Mouse (Mus musculus) megakaryocyte, embryonic 14.5 days (primary cell): ENCODE results near the gene Etfbkmt. TPM values are rescaled to one million over a fixed set of nuclear protein-coding genes. Genes with fewer than 3 reads are reported as not detected.

Source experiments
- H3K27me3 ChIP-seq: replicated peaks from 2 replicates; pipeline ENCODE3; 2012; ENCODE audit warnings: inconsistent platforms
- H3K36me3 ChIP-seq: replicated peaks from 2 replicates; pipeline ENCODE3; 2012; ENCODE audit warnings: low read length, inconsistent platforms, mixed read lengths
- H3K4me1 ChIP-seq: 2 replicates; pipeline ENCODE4 v1.6.1; 2012; ENCODE audit warnings: inconsistent platforms
- H3K4me3 ChIP-seq: replicated peaks from 2 replicates; pipeline ENCODE3; 2012; ENCODE audit warnings: moderate library complexity, mild to moderate bottlenecking, inconsistent platforms
- H3K9me3 ChIP-seq: 2 replicates; pipeline ENCODE4 v1.6.1; 2012; ENCODE audit warnings: inconsistent platforms
- FLI1 ChIP-seq: IDR thresholded peaks from 2 replicates; pipeline ENCODE4 v1.6.1; 2012; ENCODE audit warnings: low read length, inconsistent platforms, mixed read lengths
- GATA1 ChIP-seq: IDR thresholded peaks from 3 replicates; pipeline ENCODE4 v1.6.1; 2012; ENCODE audit warnings: mixed read lengths, low read length, inconsistent platforms, borderline replicate concordance
- polyA plus RNA-seq: library from polyadenylated mRNA; stranded (reverse); fragments of >175 nt; gene quantifications from 2 replicates; pipeline ENCODE4 v1.2.3, GENCODE M21; 2012; ENCODE audit warnings: low replicate concordance; ENCODE audit not compliant: insufficient read depth

Etfbkmt gene
- polyA plus RNA-seq, 1 experiment = 0.64 TPM

DNA sequence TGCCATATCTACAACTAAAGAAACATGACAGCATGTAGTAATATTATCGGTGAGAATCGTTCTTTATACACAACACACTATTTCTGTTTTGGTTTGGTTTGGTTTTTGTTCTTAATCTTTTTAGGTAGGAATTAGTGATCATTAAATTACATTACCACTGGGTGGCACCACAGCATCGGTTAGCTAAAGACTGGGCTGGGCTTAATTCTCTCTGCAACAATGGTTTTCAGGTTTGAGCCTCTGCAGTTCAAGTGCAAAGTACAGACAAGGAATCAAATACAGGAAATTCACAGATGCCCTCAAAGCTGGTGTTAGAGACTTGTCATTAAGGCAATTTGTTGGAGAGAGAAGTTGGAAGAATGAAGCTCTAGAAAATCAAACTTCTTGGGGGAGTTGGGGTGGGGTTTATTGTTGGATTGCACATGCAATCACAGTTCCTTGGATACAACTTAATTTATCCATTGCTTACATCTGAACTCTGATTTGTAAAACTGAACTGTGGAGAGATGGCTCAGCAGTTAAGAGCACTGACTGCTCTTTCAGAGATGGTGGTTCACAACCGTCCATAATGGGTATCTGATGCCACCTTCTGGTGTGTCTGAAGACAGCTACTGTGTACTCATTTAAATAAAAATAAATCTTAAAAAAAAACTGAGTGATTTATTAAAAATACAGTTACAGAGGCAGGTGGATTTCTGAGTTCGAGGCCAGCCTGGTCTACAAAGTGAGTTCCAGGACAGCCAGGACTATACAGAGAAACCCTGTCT lies 7.2 kb upstream of the Etfbkmt start:
- H3K36me3 ChIP-seq = no peaks in the 10 kb centered on the region
- H3K27me3 ChIP-seq = no peaks in the 10 kb centered on the region
- no peak overlapping the region for H3K4me3 ChIP-seq
- H3K9me3 ChIP-seq = no peaks in the 10 kb centered on the region
- TF ChIP-seq FLI1 (no peak), GATA1 (no peak)
- peaks cover 40% of the 10 kb centered on the region for H3K4me1 ChIP-seq

DNA sequence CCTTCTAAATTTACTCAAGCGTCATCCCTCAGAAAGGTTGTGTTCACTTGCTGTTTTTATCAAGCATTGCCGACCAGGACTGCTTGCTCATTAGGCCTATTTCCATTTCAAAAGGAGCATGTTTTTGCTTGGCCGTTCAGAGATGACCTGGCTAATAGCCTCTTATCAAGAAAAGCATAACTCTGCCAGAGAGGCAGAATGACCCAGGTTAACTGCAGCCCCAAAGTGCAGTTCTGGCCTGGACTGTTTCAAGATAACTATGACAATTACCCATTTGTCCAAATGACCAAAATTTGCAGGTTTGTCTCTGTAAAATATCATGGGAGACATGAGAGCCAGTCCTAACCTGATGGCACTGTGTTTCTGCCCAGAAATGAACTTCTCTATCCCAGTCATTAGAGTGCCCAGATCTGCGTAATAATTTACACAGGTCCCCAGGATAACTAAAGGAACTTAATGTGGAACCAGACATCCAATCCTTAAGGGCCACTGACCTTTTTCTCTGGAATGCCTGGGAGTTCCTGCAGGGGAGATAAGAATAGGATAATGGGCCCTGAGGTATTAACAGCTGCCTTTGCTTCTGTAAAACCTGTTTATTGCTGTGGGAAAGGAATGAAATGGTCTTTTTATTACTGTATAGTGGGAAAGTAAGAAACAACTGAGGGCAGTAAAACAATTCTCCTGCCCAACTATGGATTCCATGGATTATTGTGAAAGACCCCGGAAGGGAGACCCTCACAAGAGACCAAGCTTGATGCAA lies 5.1 kb upstream of the Etfbkmt start:
- peaks cover 61% of the 10 kb centered on the region for H3K4me1 ChIP-seq
- peaks cover 8% of the 10 kb centered on the region for H3K36me3 ChIP-seq
- H3K9me3 ChIP-seq = peaks cover 4% of the 10 kb centered on the region; the same call in 1 of the 2 replicates
- TF ChIP-seq FLI1 (no peak), GATA1 (no peak)
- H3K4me3 ChIP-seq = no peak overlapping the region
- H3K27me3 ChIP-seq = no peaks in the 10 kb centered on the region

DNA sequence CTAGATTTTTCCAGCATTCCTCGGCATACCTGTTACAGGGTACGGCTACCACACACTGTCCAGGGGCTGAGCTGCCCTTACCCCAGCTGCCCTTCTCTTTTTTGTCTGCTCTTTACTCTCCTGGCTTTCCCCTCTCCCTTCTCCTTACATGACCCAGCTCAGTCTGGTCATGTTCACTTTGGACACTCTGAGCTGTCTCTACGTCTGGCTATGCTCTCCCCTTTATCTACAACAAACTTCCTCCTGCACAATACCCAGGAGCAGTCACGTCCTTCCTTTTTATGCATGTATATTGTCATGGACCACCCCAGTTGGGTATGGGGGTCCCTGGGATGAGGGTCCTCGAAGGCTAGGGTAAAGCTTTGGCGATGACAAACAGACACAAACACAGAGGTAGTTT lies 4.0 kb upstream of the Etfbkmt start:
- peaks cover 62% of the 10 kb centered on the region for H3K4me1 ChIP-seq
- no peaks in the 10 kb centered on the region for H3K27me3 ChIP-seq
- TF ChIP-seq FLI1 = no peak
- no peak for TF ChIP-seq GATA1
- H3K36me3 ChIP-seq = peaks cover 8% of the 10 kb centered on the region
- H3K9me3 ChIP-seq = peaks cover 4% of the 10 kb centered on the region; the same call in 1 of the 2 replicates
- H3K4me3 ChIP-seq = peak overlapping the region; percentile 18

DNA sequence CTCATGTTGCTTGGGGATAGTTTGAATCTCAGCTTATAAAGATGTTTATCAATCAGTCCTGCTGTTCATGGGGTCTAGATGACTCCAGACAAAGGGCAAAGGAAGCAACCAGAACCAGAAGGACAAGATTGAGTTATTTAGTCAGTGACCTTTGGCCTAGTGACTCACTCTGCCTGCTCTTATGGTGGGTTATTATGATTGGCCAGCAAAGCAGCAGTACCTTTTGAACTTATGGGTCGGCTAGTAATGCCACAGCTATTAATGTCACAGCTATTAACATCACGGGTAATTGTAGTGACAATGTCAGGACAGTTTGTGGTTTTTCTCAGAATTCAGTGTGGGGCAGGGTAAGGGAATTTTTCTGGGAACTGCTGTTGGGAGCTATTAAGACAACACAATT lies 1.7 kb upstream of the Etfbkmt start:
- Histone ChIP-seq H3K4me1 (peaks cover 67% of the 10 kb centered on the region), H3K9me3 (peaks cover 4% of the 10 kb centered on the region; the same call in 1 of the 2 replicates), H3K4me3 (no peak overlapping the region), H3K27me3 (no peaks in the 10 kb centered on the region), H3K36me3 (peaks cover 14% of the 10 kb centered on the region)
- no peak for TF ChIP-seq GATA1
- TF ChIP-seq FLI1 = no peak

DNA sequence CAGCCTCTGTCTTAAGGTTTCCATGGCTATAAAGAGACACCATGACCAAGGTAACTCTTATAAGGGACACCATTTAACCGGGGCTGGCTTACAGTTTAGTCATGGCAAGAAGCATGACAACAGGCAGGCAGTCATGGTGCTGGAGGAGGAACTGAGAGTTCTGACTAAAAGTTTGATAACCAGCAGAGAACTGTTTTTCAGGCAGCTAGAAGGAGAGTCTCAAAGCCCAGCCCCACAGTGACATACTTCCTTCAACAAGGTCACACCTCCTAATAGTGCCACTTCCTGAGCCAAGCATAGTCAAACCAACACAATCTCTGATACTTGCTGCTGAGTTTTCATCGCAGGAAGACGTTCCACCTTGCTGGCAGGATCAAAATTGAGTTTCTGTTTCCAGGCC lies 638 bp upstream of the Etfbkmt start:
- Histone ChIP-seq H3K27me3 (no peaks in the 10 kb centered on the region), H3K4me1 (peaks cover 69% of the 10 kb centered on the region), H3K9me3 (peaks cover 4% of the 10 kb centered on the region; the same call in 1 of the 2 replicates), H3K36me3 (peaks cover 20% of the 10 kb centered on the region), H3K4me3 (no peak overlapping the region)
- TF ChIP-seq GATA1 (no peak), FLI1 (no peak)

DNA sequence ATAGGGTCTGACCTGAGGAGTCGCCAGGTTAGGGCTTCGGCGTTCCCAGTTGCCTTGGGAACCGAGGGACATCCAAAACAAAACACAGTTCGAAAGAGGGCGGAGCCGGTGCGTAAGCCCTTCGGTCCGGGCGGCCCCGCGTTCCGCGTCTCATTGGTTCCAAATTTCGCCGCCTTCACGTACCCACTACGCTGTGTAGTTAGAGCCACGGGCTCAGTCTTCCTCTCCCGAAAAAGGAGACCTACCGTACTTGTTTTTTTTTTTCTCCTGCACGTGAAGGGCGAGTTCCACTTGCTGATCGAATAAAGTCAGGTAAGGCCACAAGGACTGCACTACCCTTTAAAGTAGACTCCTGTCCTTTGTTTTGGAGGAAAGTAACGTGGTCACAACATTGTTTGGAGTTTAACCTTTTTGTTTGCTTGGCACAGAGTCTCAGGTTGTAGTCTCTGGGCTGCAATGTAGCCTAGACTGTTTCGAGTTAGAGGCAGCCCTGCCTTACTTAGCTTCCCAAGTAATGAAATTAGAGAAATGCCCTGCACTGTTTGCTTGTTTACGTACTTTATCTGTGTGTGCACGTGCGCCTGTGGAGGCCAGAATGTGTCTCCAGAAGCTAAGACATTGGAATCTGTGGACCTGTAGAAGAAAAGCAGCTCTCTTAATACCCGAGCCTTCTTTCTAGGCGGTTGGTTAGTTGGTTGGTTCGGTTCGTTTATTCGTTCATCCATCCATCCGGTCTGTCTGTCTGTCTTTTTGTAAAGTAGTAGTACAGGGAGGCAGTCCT lies 1.9 kb downstream of the Etfbkmt start:
- Histone ChIP-seq H3K27me3 (no peaks in the 10 kb centered on the region), H3K4me1 (peaks cover 49% of the 10 kb centered on the region), H3K9me3 (peaks cover 14% of the 10 kb centered on the region; the same call in 1 of the 2 replicates), H3K4me3 (peak overlapping the region; percentile 92), H3K36me3 (peaks cover 43% of the 10 kb centered on the region)
- no peak for TF ChIP-seq FLI1

DNA sequence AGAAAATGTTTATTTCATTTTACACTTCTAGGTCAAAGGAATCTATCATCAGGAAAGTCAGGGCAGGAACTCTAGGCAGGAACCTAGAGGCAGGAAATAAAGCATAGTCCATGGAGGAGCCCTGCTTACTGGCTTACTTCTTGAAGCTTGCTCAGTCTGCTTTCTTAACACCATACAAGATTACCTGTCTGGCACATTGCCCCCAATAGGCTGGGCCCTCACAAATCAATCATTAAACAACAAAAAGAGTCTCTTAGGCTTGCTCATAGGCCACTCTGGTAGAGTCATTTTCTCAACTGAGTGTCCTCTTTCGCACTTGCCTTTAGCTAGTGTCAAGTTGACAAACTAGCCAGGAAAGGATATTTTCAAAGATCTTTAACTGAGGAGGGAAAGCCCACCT lies 5.5 kb downstream of the Etfbkmt start:
- H3K4me3 ChIP-seq = no peak overlapping the region
- peaks cover 9% of the 10 kb centered on the region; the same call in 1 of the 2 replicates for H3K9me3 ChIP-seq
- TF ChIP-seq FLI1 (no peak), GATA1 (no peak)
- peaks cover 58% of the 10 kb centered on the region for H3K36me3 ChIP-seq
- peaks cover 18% of the 10 kb centered on the region for H3K4me1 ChIP-seq
- no peaks in the 10 kb centered on the region for H3K27me3 ChIP-seq

DNA sequence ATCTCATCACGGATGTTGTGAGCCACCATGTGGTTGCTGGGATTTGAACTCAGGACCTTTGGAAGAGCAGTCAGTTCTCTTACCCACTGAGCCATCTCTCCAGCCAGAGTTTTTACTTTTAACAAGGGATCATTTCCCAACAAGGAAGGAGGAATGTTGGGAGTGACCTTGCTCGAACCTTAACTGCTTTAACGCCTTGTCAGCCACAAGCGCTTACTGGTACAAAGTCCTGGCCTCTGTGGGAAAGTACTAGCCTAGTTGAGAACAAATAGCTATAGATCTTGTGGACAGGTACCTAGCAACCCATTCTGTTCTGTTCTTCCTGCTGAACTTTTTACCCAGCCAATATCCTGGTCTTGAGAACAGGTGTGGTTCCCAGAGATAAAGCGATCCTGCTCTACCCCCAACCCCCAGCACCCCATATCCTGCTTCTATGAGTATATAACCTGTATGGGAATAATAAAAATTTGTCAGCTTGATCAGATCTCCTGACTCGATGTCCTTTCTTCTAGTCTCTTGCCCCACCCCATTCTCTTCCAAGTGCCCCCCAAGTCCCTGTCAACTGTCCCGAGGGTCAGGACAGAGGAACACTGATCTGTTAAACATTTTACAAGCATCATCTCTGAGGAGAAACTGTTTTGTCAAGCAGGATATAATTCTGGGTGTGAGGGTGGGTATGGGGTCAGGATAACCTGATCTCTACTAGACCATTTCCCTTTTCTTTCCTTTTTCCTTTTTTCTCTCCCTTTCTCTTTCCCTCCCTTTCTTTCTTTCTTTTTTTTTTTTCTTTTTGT lies 9.0 kb downstream of the Etfbkmt start:
- Histone ChIP-seq H3K36me3 (peaks cover 68% of the 10 kb centered on the region), H3K27me3 (no peaks in the 10 kb centered on the region), H3K4me1 (no peaks in the 10 kb centered on the region), H3K9me3 (peaks cover 9% of the 10 kb centered on the region; the same call in 1 of the 2 replicates), H3K4me3 (no peak overlapping the region)
- TF ChIP-seq FLI1 = no peak
- no peak for TF ChIP-seq GATA1

DNA sequence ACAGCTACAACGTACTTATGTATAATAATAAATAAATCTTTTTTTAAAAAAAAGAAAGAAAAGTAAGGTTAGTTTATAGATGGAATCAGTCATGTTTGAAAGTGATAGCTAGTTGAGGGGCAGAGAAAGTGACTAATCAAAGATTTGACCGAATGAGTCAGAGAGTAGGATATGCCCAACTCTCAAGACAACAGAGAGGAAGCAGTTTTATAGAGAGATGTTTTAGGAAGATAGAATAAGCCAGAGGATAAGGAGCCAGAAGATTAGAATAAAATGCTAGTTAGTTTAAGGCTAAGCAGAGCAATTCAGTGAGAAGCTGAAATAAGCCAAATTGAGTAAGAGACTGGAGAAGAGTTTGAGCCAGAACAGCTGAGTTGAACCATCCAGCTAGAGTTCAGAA lies 12.5 kb downstream of the Etfbkmt start:
- no peak for TF ChIP-seq GATA1
- TF ChIP-seq FLI1 = no peak
- Histone ChIP-seq H3K27me3 (no peaks in the 10 kb centered on the region), H3K9me3 (no peaks in the 10 kb centered on the region), H3K36me3 (peaks cover 67% of the 10 kb centered on the region), H3K4me1 (peaks cover 6% of the 10 kb centered on the region; the same call in 1 of the 2 replicates), H3K4me3 (no peak overlapping the region)
